8 mouse cellular contexts compared by ENCODE assay signal in the genomic region with DNA sequence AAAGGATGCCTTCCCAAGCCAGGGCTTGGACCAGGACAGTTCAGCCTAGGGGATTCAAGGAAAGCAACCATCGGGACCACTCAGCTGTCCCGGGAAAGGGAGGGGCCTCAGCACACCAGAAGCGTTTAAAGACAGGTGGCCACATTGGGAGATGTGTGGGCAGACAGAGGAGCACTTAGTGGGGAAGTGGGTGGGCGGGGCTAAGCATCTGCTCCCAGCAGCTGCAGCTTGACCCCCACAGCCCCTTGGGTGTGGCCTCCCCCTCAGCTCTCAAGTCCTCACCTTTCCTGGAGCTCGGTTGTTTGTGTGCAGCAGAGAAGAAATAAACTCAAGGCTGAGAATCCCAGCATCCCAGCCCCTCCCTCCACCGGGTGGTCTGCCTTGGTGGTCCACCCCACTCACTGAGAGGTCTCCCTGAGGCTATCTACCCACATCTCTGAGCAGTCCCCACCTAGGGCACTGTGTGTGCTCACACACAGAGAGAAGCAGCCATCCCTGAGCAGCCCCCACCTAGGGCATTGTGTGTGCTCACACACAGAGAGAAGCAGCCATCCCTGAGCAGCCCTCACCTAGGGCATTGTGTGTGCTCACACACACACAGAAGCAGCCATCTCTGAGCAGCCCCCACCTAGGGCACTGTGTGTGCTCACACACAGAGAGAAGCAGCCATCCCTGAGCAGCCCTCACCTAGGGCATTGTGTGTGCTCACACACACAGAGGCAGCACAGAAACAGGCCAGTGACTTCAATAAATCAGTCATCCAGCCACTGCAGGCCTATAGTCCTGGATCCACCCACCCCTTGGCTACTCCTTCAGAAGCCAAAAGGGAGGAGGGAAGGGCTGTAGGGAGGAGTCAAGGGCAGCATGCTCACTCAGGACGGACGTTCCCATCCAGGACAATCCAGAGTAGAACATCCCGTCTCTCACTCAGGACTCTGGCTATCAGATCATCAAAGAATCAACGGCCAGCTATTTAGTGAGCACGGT.
DNase-seq lines count a peak whose midpoint lies in the region; ATAC-seq lines count a peak whose summit lies in the region.

No protein-coding gene starts in this region.

- peak overlapping the region; percentile 85 for H3K27ac ChIP-seq in embryonic facial prominence, embryonic 10.5 days (replicated peaks)
- no peak overlapping the region for H3K27ac ChIP-seq in hindbrain, embryonic 15.5 days (replicated peaks)
- H3K27ac ChIP-seq in midbrain, embryonic 15.5 days: no peak overlapping the region

- WGBS in embryonic facial prominence, embryonic 10.5 days: 27% methylated on average over 11 of the region's 11 CpGs
- WGBS in hindbrain, embryonic 15.5 days: 34% methylated on average over 11 of the region's 11 CpGs
- 32% methylated on average over 11 of the region's 11 CpGs for WGBS in midbrain, embryonic 15.5 days

- peaks cover 75% of the 10 kb centered on the region for H3K4me1 ChIP-seq in embryonic facial prominence, embryonic 10.5 days
- H3K4me1 ChIP-seq in hindbrain, embryonic 15.5 days (replicated peaks): peaks cover 30% of the 10 kb centered on the region
- H3K4me1 ChIP-seq in midbrain, embryonic 15.5 days: peaks cover 21% of the 10 kb centered on the region

- H3K4me3 ChIP-seq in embryonic facial prominence, embryonic 10.5 days: no peak overlapping the region
- H3K4me3 ChIP-seq in hindbrain, embryonic 15.5 days: no peak overlapping the region
- H3K4me3 ChIP-seq in midbrain, embryonic 15.5 days: no peak overlapping the region

- no peaks in the 10 kb centered on the region for H3K27me3 ChIP-seq in embryonic facial prominence, embryonic 10.5 days (replicated peaks; ENCODE audit: low read depth, poor library complexity, severe bottlenecking)
- H3K27me3 ChIP-seq in hindbrain, embryonic 15.5 days: no peaks in the 10 kb centered on the region
- H3K27me3 ChIP-seq in midbrain, embryonic 15.5 days (replicated peaks): no peaks in the 10 kb centered on the region

- H3K9ac ChIP-seq in hindbrain, embryonic 15.5 days: no peak overlapping the region; the same call in 1 of the 2 replicates
- H3K9ac ChIP-seq in midbrain, embryonic 15.5 days: no peak overlapping the region

- DNase-seq in cerebellum, postnatal 36 days: no peak
- peak; percentile 73 for DNase-seq in embryonic facial prominence, embryonic 10.5 days (ENCODE audit: low spot score)
- DNase-seq in right cerebral cortex, postnatal 25 days: no peak
- no peak for DNase-seq in B cell, adult 2 months
- DNase-seq in ovary, postnatal 14 days (ENCODE audit: low spot score): no peak

- H3K4me2 ChIP-seq in hindbrain, embryonic 15.5 days: no peak overlapping the region
- no peak overlapping the region for H3K4me2 ChIP-seq in midbrain, embryonic 15.5 days

- H3K36me3 ChIP-seq in embryonic facial prominence, embryonic 10.5 days (replicated peaks): no peaks in the 10 kb centered on the region
- H3K36me3 ChIP-seq in hindbrain, embryonic 15.5 days: no peaks in the 10 kb centered on the region
- H3K36me3 ChIP-seq in midbrain, embryonic 15.5 days (replicated peaks): no peaks in the 10 kb centered on the region

- ATAC-seq in cerebellum, adult (ENCODE audit: insufficient number of reproducible peaks, low FRiP score, low TSS enrichment): peak; percentile 45; the same call in 1 of the 2 replicates
- ATAC-seq in hindbrain, embryonic 15.5 days (ENCODE audit: low FRiP score, low read depth): peak; percentile 42; the same call in 1 of the 2 replicates
- peak; percentile 52; the same call in 1 of the 2 replicates for ATAC-seq in midbrain, embryonic 15.5 days (replicated peaks)

- H3K9me3 ChIP-seq in embryonic facial prominence, embryonic 10.5 days: no peaks in the 10 kb centered on the region
- no peaks in the 10 kb centered on the region for H3K9me3 ChIP-seq in hindbrain, embryonic 15.5 days
- no peaks in the 10 kb centered on the region for H3K9me3 ChIP-seq in midbrain, embryonic 15.5 days
